Mouse (Mus musculus) spleen, postnatal 14 days (tissue): ENCODE data around the gene Trio.

Experiments
- DNase-seq, 2 experiments: peaks; one replicate each; pipeline ENCODE4 v3.0.0; 2021 to 2022; ENCODE audit warnings: low spot score in 2 of 2

The Trio gene

DNA sequence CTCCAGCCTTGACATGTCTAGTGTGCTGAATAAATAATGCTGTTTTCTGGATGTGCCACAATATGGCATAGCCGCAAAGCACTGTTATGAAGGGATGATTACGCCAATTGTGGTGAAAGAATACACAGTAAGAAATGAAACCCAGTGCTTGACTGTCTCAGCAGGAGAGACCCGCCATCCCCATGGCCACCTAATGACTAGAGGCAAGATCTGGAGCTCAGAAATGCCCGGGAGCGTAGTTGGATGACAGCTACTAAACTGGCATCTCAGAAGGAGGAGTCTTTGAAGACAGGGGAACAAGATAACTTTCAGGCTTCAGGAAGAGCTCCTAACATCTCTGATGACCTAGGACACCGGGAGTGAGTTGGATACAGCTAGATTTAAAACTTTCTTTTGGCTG, 12.0 kb upstream of the Trio start:
- no peak for DNase-seq

GRCm38 (mm10) chr15:28035601-28036000, 10.0 kb upstream of the Trio start:
- no peak for DNase-seq

- DNase-seq: no peak
These were observed 9.0 kb upstream of the Trio start for GRCm38 (mm10) chr15:28034636-28035035.

DNA sequence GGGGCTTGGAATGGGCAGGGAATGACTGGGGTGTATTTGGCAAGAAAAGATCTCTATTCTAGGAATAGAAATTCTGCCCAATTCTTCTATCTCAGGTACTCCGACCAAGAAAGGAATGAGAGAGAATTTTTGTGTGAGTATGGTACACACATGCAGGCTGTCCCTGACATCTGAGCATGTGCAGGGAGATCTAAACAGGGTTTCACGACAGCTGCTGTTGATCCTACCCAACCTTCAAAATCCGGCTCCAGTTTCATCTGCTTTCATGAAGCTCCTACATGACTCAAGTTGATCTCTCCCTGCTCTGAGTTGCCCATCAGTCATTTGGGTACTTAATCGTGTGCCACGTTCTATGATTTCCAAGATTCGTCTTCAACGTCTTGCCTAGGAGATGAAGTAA, 3.7 kb upstream of the Trio start:
- no peak for DNase-seq

DNA sequence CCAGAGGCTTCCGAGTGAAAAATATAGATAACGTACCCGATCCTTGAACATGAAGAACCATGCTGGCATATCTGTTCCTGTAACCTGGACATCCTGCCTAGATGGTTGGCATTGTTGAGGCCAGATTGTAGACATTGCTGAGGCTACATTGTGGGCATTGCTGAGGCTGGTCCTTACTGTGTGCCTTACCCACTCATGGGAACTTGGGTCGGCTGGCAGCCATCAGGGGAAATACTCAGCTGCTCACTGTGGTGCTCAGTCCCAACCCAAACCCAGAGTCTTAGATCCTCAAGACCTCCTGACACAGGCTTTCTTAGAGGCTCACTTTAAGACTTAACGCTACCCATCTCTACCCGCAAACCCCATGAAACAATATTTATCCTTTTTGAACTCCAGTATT, 2.9 kb upstream of the Trio start:
- DNase-seq: no peak

DNA sequence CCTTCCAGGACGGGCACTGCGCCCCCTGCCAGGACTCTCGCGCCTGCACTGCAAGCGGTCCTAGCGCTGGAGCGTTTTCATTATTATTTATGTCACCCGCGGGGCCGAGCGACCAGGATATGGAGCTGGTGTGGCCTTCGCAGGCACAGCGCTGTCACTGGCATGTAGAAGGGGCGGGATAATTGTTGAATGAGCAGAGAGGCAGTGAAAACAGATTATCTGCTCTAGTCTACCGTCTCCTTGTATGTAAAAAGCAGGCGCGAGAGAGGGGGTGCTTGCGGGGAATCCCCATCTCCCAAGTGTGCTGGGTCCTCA, 476 bp upstream of the Trio start:
- DNase-seq: no peak

- peak; percentile 7 to 8 for DNase-seq
These were observed 696 bp downstream of the Trio start for GRCm38 (mm10) chr15:28024965-28025338.

DNA sequence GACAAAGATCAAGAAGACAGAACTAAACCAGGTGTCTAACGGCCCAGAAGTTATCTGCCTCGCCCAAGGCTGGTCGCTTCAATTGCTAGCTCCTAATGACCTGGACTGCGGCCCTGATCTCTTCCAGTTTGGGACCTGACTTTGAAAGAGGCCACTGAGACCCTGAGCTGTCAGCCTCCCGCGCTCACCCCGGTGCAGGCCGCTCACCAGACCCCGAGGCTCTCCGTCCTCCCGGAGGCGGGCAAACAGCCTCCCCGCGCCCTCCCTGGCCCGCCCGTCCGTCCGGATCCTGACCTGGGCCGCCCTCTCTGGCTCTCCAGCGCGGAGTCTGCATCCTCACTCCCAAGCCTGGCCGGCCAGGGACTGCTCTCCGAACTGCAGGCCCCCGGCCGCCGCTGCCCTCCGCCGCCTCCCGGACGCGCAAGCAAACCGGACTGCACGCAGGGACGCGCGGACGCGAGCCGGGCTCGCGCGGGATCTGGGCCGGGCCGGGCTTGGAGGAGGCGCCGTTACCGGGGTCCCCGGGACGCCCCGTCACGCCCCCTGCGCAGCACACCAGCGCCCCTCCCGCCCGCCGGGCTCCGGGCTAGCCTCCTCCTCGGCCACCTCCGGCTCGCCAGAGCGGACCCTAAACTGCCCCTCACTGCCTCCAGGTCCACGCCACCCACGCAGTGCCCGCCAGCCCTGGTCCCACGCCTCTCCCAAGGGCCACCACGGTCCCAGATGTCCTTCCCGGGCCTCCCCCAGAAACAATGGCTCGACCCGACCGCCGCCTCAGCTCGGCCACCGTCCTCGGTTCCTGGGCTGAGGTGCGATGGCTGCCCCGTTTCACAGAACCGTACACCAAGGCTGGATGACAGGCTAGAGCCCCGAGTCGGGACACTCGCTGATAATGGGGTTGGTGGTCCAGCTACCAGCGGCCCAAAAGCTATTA, 1.4 kb downstream of the Trio start:
- DNase-seq: peak; percentile 7 to 8

DNA sequence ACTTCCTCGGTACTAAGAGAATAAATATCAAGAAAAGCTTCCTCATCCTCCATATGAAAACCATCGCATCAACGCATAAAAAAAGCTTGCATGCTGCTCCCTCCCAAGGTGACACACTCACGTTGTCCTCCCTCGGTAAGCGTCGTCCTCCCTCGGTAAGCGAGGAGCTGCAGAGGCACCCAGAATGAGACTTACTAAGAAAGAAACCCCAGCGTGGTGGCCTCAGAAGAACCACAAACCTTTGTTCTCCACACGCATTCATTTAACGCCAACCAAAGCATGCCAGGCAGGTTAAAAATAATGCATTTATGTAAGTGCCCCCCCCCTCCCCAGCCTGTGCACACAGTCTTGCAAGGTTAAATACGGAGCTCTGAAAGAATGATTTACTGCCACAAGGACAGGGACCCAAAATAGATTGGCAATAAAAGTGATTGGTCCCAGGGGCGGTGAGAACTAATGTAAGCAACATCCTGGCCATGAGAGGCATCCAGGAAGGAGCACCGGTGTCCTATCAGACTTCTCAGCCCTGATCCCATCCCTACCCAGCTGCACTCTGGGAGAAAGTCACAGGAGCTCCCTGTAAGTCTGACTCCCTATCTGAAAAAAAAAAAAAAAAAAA, 3.9 kb downstream of the Trio start:
- DNase-seq: no peak

- no peak for DNase-seq
These were observed 6.1 kb downstream of the Trio start for GRCm38 (mm10) chr15:28019393-28020070.

GRCm38 (mm10) chr15:28007516-28007915, 18.1 kb downstream of the Trio start:
- DNase-seq: no peak

DNA sequence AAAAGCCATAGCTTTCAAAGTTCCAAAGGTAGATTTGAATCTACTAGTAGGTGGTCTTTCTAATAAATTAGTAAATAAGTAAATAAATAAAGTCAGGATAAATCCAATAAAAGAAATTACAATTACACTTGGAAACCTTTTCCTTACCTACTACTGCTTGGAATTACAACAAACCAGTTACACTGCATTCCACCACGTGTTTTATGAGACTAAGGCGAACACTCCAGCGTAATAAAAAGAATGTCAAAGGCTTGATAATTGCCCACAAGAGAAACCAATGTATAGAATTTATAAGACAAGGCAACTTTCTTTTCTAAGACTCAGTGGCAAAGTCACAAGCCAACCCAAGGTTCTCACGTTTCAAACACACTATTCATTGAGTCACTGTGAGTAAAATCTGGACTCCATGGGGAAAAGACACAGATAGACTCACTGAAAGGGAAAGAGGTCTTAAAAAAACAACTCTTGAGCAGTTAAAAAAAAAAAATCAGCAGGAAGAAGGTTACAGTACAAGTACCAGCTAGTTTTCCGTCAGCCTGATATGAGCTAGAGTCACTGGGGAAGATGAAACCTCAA, 21.4 kb downstream of the Trio start:
- DNase-seq: no peak

DNA sequence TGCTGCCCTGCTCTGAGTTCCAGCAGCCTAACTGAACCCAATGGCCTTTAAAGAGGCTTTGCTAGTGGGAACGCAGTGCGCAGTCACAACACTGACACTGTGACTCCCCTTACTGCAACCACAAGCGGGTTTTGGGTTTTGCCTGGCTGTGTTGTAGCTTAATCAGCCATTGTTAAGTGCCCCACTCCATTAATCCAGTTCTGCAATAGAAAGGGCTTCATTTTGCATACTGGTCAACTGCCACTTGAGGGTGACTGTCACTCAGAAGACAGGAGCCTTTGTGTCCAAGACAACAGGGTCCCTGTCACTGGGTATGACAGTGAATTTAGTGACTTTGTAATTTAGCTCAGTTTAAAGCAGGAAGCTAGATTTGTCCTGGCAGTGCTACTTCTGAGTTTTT, 23.1 kb downstream of the Trio start:
- DNase-seq: no peak

- DNase-seq: no peak
These were observed 24.3 kb downstream of the Trio start for GRCm38 (mm10) chr15:28001299-28001698.

- DNase-seq: no peak
These were observed 26.9 kb downstream of the Trio start for GRCm38 (mm10) chr15:27998621-27999359.

DNA sequence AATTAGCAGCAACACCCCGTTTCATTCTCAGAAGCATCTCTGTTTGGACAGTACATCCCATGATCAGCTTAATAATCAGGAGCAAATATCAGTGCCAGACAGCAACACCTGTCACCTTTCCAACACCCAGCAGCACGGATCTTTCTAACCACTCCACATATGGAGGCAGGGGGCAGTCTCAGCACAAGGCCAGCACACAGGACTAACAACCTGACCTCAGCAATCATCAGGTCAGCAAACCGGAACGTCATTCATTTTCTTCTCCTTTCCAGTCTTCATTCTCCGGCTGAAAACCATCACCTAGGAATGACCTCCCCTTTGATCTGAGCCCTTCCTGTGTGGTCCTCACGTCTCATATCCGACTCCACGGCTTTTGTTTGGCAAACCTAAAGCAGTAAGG, 27.7 kb downstream of the Trio start:
- no peak for DNase-seq

- no peak for DNase-seq
These were observed 28.2 kb downstream of the Trio start for GRCm38 (mm10) chr15:27997391-27997841.

GRCm38 (mm10) chr15:27996750-27997149, 28.9 kb downstream of the Trio start:
- no peak for DNase-seq

GRCm38 (mm10) chr15:27995421-27995820, 30.2 kb downstream of the Trio start:
- DNase-seq: no peak

- no peak for DNase-seq
These were observed 30.8 kb downstream of the Trio start for GRCm38 (mm10) chr15:27994870-27995269.

GRCm38 (mm10) chr15:27993528-27993927, 32.1 kb downstream of the Trio start:
- DNase-seq: no peak

DNA sequence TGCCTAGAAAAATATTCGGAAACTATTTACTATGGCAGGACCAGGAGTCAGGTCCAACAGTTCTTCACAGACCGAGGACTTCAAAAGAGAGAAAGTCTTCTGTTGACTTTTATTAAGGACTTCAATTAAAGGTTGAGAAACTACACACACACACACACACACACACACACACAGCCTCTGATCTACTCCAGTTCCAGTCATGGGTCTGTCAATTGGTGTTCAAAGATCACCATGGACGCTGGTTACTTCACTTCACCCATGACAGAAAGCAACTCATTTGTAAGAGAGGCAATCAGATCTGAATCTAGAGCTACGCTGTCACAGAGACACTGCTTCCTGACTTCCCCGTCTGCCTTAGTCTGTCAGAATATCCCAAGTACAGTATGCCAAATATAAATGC, 33.1 kb downstream of the Trio start:
- DNase-seq: no peak
